Mouse (Mus musculus) heart, embryonic 14.5 days (tissue): ENCODE results near the gene Abca3. TPM values are rescaled to one million over a fixed set of nuclear protein-coding genes. Genes with fewer than 3 reads are reported as not detected.
"Not testable (repeated sequence)": the region's sequence is repeated elsewhere in the genome, so short reads cannot be mapped to it uniquely, and the experiment has no call there.

Experiments
- ATAC-seq: fragments of 200-750 bp; cut with Nextera tagmentation; 2 replicates; pipeline ENCODE4 v1.8.0; 2017; ENCODE audit warnings: low read depth, moderate TSS enrichment; ENCODE audit not compliant: insufficient number of reproducible peaks, insufficient read depth, low FRiP score
- H3K27ac ChIP-seq, 2 experiments: fragments of 200-500 bp in 1 of 2; fragments of 300-500 bp in 1 of 2; sonication (generic) in 1 of 2; replicated peaks in 1 of 2; 2 replicates each; pipeline ENCODE4 v1.5.1; 2012 to 2014; ENCODE audit warnings: low read depth in 2 of 2, low read length in 2 of 2, control low read depth in 1 of 2, mild to moderate bottlenecking in 1 of 2, mixed read lengths in 1 of 2; ENCODE audit not compliant: control insufficient read depth in 1 of 2, insufficient read depth in 1 of 2
- H3K27me3 ChIP-seq: fragments of 300-500 bp; sonication (generic); 2 replicates; pipeline ENCODE4 v1.6.1; 2014; ENCODE audit warnings: mild to moderate bottlenecking, low read length, control low read depth; ENCODE audit not compliant: control insufficient read depth, insufficient read depth
- H3K36me3 ChIP-seq: fragments of 300-500 bp; sonication (generic); 2 replicates; pipeline ENCODE4 v1.6.1; 2014; ENCODE audit warnings: mild to moderate bottlenecking, control low read depth, low read length, mixed read lengths; ENCODE audit not compliant: control insufficient read depth, insufficient read depth
- H3K4me1 ChIP-seq, 2 experiments: fragments of 200-500 bp in 1 of 2; fragments of 300-500 bp in 1 of 2; sonication (generic) in 1 of 2; 2 replicates each; pipeline ENCODE4 v1.6.1; 2012 to 2014; ENCODE audit warnings: low read length in 2 of 2, control low read depth in 1 of 2, mixed read lengths in 1 of 2; ENCODE audit not compliant: control insufficient read depth in 2 of 2, insufficient read depth in 2 of 2
- H3K4me2 ChIP-seq: fragments of 300-500 bp; sonication (generic); 2 replicates; pipeline ENCODE4 v1.6.1; 2014; ENCODE audit warnings: mild to moderate bottlenecking, low read length
- H3K4me3 ChIP-seq, 2 experiments: fragments of 200-500 bp in 1 of 2; fragments of 300-500 bp in 1 of 2; sonication (generic) in 1 of 2; 2 replicates each; pipeline ENCODE4 v1.5.1; 2012 to 2014; ENCODE audit warnings: low read length in 2 of 2, mild to moderate bottlenecking in 2 of 2, control low read depth in 1 of 2, low read depth in 1 of 2, moderate library complexity in 1 of 2; ENCODE audit not compliant: control insufficient read depth in 1 of 2, insufficient read depth in 1 of 2
- H3K9ac ChIP-seq: fragments of 300-500 bp; sonication (generic); 2 replicates; pipeline ENCODE4 v1.6.1; 2014; ENCODE audit warnings: mild to moderate bottlenecking, low read length
- H3K9me3 ChIP-seq: fragments of 300-500 bp; sonication (generic); 2 replicates; pipeline ENCODE4 v1.6.1; 2016; ENCODE audit warnings: low read length, control low read depth; ENCODE audit not compliant: control insufficient read depth
- WGBS: fragments of 180-500 bp; shearing (Covaris S2); extraction: QIAGEN DNeasy Blood & Tissue Kit; methylation state at CpG from one replicate; pipeline ENCODE4 v1.1.7; 2014; 5-methylcytosine and 5-hydroxymethylcytosine counted together
- microRNA-seq: library from miRNA; unstranded; fragments of <30 nt; microRNA quantifications from one replicate; pipeline ENCODE4, GENCODE M21; 2016
- polyA plus RNA-seq: library from polyadenylated mRNA; unstranded; fragments of >200 nt; fragmentation: Nextera tagmentation; extraction: Ambion mirVana; gene quantifications from 2 replicates; pipeline ENCODE4 v1.2.1, GENCODE M21; 2014

The Abca3 gene
- polyA plus RNA-seq, 1 experiment from 2014 or later, result 8.6 TPM

DNA sequence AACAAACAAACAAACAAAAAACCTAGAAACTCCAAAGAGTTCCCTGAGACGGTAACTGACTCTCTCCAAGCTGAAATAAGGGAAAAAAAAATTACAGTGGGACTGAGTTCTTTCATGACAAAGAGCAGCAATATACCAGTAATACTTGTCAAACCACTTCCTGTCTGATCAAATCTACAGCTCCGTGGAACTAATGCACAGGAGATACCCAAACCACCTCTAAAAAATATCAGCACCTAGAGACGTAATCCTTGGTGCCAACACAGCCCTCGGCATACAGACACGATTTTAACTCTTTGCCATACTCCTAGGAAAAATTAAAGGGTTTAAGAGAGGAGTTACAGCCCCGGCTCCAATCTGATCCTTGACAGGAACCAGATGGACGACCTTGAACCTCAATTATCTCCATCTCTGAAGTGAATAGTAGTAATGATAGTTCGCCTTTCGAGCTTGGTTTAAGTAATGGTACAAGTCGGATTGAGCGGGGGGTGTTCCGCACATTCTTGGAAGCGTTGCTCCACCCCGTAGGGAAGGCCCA lies 102.5 kb downstream of the Abca3 start:
- Histone ChIP-seq H3K4me2 (peak overlapping the region; percentile 66), H3K4me3 (peak overlapping the region; percentile 71 to 74), H3K4me1 (peaks cover 0 to 19% of the 10 kb centered on the region in 2 experiments; a peak in 2 of 4 replicates), H3K36me3 (peaks cover 25% of the 10 kb centered on the region), H3K9ac (peak overlapping the region; percentile 93), H3K9me3 (no peaks in the 10 kb centered on the region), H3K27ac (peak overlapping the region; percentile 89 to 95), H3K27me3 (no peaks in the 10 kb centered on the region)
- 4% methylated on average over 14 of the region's 14 CpGs for WGBS
- ATAC-seq, result no peak

DNA sequence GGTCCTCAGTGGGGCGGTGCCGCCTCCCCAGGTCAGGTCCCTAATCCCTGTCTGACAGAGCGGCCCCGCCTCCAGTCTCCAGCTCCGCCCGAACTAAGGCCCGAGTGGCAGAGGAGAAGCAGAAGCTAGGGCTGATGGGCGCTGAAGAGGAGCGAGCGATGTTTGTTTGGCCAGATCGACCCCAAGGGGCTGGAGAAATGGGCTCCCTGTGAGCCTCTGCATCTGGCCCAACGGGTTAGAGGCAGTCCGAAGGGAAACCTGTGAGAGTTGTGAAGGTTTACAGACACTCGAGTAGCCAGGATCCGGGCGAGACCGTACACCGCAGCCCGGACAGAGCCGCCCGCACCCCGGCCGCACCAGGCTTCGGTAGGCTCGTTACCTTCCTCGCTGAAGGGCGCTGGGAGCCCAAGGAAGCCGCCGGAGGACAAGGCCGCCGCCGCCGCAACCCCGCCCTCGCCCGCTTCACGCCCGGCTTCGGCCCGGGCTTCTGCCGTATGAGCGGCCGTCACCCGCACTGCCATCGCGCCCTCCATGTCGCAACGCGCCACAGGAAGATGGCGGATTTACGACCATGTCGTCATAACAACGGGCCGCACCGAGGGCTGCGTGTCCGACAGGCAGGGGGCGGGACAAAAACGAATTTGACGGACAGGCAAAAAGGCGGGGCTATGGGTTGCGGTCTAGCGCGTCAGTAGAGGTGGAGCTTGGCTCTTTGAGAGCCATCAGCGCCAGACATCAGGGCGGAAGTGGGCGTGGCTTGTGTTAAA lies 103.2 kb downstream of the Abca3 start:
- Histone ChIP-seq H3K4me1 (peaks cover 0 to 19% of the 10 kb centered on the region in 2 experiments; a peak in 2 of 4 replicates), H3K4me2 (peak overlapping the region; percentile 66), H3K9me3 (no peaks in the 10 kb centered on the region), H3K4me3 (peak overlapping the region; percentile 71 to 74), H3K27ac (peak overlapping the region; percentile 89 to 95), H3K36me3 (peaks cover 18% of the 10 kb centered on the region), H3K27me3 (no peaks in the 10 kb centered on the region), H3K9ac (peak overlapping the region; percentile 93)
- ATAC-seq, result peak; percentile 93
- WGBS, result under 1% methylated on average over 67 of the region's 67 CpGs

DNA sequence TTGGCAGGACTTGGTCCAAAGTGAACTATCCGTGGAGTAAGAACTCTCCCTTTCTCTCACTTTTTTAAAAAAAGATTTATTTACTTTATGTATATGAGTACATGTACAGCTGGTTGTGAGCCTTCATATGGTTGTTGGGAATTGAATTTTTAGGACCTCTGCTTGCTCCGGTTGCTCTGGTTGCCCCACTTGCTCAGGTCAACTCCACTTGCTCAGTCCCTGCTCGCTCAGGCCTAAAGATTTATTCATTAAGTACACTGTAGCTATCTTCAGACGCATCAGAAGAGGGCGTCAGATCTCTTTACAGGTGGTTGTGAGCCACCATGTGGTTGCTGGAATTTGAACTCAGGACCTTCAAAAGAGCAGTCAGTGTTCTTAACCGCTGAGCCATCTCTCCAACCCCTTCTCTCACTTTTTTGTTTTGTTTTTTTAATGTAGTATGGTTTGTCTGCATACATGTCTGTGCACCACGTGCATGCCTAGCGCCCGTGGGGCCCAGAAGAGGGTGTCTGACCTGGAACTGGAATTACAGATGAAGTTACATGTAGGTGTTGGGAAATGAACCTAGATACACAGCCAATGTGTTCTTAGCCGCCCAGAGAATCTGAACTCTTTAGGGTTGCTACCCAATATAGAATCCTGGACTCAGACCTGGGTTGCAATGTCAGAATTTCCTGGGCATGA lies 103.9 kb downstream of the Abca3 start:
- 57% methylated on average over 10 of the region's 10 CpGs for WGBS
- H3K27ac ChIP-seq, result peak overlapping the region in 1 of 2 experiments; percentile 28; a peak in 1 of 4 replicates

More for the DNA sequence above, 103.9 kb downstream of the Abca3 start:
- ATAC-seq, H3K9me3 ChIP-seq, H3K9ac ChIP-seq, H3K27me3 ChIP-seq: not testable (repeated sequence)
- Histone ChIP-seq H3K4me1 (peaks cover 0 to 19% of the 10 kb centered on the region in 2 experiments; a peak in 2 of 4 replicates), H3K4me2 (peak overlapping the region; percentile 52), H3K36me3 (peaks cover 11% of the 10 kb centered on the region), H3K4me3 (peak overlapping the region in 1 of 2 experiments; percentile 71; a peak in 1 of 4 replicates)

Small RNA genes within 50 kb of the gene (microRNA-seq; reads per million reads assigned to microRNA genes)
- gene Gm24427, result not detected

Other genes with a start within 250 kb of the Abca3 start
- gene Pdpk1, start 201.0 kb upstream of the Abca3 start, polyA plus RNA-seq, result 44.5 and 45.6 TPM in 2 replicates
- gene Amdhd2, start 188.2 kb upstream of the Abca3 start, polyA plus RNA-seq, result 23.6 and 26.0 TPM in 2 replicates
- 581 and 616 TPM in 2 replicates for gene Atp6v0c, start 182.2 kb upstream of the Abca3 start, polyA plus RNA-seq
- gene Tbc1d24, start 146.4 kb upstream of the Abca3 start, polyA plus RNA-seq, result 4.3 and 4.5 TPM in 2 replicates
- gene Ntn3, start 142.4 kb upstream of the Abca3 start, polyA plus RNA-seq, result 1.3 and 1.6 TPM in 2 replicates
- gene Tedc2, start 131.1 kb upstream of the Abca3 start, polyA plus RNA-seq, result 5.2 and 5.4 TPM in 2 replicates
- 27.8 and 29.1 TPM in 2 replicates for gene Ccnf, start 100.5 kb upstream of the Abca3 start, polyA plus RNA-seq
- gene Abca17, start 882 bp upstream of the Abca3 start, polyA plus RNA-seq, result 0.07 TPM in 1 of 2 replicates, not detected in the other
- 196 and 203 TPM in 2 replicates for gene Rnps1, start 62.6 kb downstream of the Abca3 start, polyA plus RNA-seq
- 283 and 294 TPM in 2 replicates for gene Eci1, start 74.7 kb downstream of the Abca3 start, polyA plus RNA-seq
- gene Dnase1l2, start 91.2 kb downstream of the Abca3 start, polyA plus RNA-seq, result 1.5 and 2.4 TPM in 2 replicates
- 16.0 and 17.6 TPM in 2 replicates for gene E4f1, start 118.4 kb downstream of the Abca3 start, polyA plus RNA-seq
- gene Pgp, start 118.4 kb downstream of the Abca3 start, polyA plus RNA-seq, result 65.7 and 66.6 TPM in 2 replicates
- gene Bricd5, start 121.9 kb downstream of the Abca3 start, polyA plus RNA-seq, result not detected in 2 replicates
- gene Mlst8, start 127.1 kb downstream of the Abca3 start, polyA plus RNA-seq, result 15.2 and 17.5 TPM in 2 replicates
- 0.26 and 0.62 TPM in 2 replicates for gene Caskin1, start 136.7 kb downstream of the Abca3 start, polyA plus RNA-seq
- gene Traf7, start 176.0 kb downstream of the Abca3 start, polyA plus RNA-seq, result 68.8 and 74.4 TPM in 2 replicates
- gene Rab26, start 182.3 kb downstream of the Abca3 start, polyA plus RNA-seq, result 1.7 and 1.9 TPM in 2 replicates
- 16.8 and 18.0 TPM in 2 replicates for gene Pkd1, start 197.9 kb downstream of the Abca3 start, polyA plus RNA-seq